Mouse (Mus musculus) T-cell, adult 2 months (primary cell): ENCODE results near the gene Cfap97d2.
A peak's percentile ranks its signal among the peaks of the same experiment; 100 is the strongest.

Source experiments
- DNase-seq: peaks from one replicate; pipeline ENCODE4 v3.0.0; 2022; ENCODE audit warnings: low spot score

Gene Cfap97d2

DNA sequence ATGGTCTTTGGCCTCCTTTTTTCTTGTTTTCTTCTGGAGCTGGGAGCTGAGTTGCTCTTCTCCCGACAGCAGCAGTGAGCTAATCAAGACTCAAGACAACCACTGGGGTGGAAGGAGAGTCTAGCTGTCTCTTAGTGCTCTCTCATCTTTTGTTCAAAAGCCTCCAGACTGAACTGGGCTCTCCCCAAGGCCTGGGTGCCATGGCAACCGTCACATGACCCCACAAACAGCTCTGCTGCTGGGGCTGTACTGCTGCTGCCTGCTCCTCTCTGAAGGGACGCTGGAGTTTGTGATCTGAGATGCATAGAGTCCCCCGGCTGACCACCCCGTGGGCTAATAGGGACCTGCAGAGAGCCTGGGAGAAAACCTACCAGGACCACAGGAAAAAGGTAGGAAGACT, at the start of gene Cfap97d2:
Gene Cfap97d2, plus strand, starts transcription at position 222 of the 400 bp plus-strand sequence.
- DNase-seq = peak; percentile 86

DNA sequence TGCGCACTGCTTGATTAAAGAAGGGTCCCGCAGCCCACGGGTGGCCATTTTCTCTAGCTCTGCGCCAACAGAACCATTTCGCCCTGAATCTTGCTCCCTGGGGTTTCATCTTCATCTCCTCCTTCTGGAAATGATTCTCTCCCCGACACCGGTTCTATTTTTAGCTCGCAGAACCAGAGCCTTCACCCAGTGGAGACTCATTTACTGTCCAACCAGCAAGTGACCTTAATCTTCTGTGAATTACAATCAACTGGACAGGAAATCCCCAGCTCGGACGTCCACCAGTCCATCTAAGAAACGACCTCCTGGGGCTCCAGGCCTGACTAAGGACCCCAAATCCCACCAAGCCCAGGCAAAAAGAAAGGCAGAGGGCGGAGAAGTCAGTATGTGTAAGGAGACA, 48.2 kb upstream of the Cfap97d2 start:
- no peak for DNase-seq

DNA sequence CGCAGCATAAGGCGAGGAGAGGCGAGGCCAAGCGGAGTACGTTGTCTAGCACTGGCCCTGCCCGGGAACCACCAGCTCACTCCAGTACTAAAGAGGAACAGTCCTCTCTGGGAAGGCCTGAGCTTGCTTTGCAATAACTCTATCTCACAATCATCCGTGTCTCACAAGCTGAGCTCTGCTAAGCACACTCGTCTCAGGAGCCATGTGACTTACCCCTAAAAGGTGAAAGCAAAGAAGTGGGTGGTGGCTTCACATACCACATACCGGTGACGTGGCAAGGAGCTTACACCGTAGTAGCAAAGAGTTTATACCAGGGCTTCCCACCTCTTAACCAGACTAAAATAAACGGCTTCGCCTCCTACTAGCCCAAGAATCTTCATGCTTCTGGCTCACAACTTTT, 45.4 kb upstream of the Cfap97d2 start:
- DNase-seq = peak; percentile 79

DNA sequence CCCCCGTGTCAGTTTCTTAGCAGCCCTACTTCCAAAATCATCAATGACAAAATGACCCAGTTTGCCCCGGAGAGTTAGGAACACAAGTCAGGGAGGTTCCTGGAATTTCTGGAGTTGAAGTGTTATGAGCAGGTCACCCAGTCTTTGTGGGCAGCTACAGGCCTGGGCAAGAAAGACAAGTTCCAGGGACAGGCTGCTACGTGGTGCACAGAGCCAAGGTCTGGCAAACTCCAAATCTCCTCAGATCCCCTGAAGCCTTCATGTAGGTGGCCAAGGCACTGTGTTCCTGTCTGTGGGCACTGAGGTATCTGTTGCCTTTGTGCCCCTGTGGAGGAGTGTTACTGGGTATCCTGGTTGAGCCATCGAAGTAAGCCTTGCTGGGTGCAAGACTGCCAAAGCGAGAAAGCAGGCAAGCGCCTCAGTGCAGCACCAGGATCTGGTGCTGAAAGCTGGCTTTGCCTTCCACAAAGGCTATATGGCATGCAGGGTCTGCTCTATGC, 40.9 kb upstream of the Cfap97d2 start:
- no peak for DNase-seq

DNA sequence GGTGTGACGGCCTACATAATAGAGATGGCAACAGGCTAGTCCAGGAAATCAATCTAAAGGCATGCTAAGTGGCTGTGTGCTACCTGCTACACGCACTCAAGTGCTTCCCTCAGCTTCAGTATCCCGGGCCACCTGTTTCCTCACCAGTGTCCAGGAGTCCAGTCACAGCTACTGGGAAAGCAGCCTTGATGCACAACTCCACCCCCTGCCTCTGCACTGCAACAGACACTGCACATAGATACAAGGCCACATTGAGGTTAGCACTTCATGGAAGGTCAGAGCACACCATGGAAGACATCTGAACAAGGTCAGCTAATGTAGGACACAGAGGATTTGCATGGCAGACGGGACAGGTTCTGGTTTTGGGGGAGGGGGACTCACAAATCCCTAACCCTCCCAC, 40.2 kb upstream of the Cfap97d2 start:
- no peak for DNase-seq

DNA sequence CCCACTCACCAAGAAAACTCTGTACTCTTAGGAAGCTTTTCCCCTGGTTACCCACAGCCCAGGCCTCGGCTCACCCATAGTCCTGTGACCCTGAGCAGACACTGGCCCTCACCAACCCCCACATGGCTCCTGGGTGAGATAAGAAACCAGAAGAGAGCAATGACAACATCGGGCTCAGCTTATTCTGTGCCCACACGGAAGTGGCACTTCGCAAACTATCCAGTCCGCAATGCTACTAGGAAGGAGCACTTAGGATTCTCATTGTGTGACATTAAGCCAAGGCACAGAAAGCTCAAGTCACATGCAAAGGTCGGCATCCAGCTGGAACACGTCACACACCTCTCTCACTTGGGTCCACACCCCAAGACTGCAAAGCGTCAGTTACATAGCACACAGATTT, 39.7 kb upstream of the Cfap97d2 start:
- DNase-seq = no peak

DNA sequence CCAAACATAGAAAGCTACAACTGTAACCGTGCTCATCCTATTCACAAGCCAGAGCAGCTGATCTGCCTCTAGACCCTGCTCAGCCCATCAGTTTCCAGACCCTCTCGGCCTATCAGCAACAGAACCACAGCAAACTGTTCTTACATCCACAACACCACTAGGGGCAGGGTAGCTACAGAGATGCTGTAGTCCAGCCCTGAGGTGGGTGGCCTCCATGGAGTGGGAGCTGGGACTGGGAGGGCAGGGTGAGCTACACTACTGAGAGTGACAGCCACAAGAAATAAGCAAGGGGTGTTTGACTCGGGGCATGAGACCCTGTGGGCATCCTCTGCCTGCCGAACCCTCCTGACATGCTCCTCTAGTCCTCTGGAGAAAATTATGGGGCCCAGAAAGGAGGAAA, 37.8 kb upstream of the Cfap97d2 start:
- peak; percentile 31 for DNase-seq

DNA sequence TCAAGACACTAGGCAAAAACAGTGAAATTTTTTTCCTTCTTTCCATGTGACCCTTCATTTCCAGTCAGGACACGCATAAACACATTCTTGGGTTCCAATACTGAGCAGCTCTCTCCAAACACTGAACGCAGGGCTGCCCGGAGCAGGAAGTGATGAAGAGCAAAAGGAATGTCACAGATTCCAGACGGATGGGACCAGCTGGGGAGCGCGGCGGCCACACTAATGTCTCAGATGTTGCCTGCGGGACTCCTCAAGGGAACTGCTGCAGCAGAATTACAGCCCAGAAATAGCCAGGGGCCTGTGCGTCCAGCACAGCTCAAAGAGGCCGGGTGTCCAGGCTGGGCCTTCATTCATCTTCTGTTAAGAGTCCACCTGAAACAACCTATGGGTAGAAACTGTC, 37.3 kb upstream of the Cfap97d2 start:
- no peak for DNase-seq

DNA sequence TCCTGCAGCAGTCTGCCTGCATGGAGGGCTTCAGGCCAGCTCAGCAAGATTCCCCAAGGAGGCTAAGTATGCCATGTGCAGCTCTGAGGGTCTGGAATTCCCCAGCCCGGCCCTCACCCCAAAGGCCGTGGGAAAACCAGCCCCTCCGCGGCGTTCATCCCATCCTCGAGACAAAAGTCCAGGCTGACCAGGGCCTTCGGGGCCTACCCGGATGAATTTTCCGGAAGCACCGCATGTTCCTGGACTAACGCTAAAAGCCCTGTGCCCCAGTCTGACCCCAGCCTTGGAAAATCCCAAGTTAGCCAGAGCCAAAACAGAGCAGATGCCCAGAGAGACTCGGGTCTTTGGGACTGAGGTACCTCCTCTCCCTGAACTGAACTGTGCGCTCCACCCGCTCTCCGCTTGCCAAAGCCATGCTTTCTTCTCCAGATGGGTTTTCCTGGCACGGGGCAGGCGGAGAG, 35.6 kb upstream of the Cfap97d2 start:
- no peak for DNase-seq

DNA sequence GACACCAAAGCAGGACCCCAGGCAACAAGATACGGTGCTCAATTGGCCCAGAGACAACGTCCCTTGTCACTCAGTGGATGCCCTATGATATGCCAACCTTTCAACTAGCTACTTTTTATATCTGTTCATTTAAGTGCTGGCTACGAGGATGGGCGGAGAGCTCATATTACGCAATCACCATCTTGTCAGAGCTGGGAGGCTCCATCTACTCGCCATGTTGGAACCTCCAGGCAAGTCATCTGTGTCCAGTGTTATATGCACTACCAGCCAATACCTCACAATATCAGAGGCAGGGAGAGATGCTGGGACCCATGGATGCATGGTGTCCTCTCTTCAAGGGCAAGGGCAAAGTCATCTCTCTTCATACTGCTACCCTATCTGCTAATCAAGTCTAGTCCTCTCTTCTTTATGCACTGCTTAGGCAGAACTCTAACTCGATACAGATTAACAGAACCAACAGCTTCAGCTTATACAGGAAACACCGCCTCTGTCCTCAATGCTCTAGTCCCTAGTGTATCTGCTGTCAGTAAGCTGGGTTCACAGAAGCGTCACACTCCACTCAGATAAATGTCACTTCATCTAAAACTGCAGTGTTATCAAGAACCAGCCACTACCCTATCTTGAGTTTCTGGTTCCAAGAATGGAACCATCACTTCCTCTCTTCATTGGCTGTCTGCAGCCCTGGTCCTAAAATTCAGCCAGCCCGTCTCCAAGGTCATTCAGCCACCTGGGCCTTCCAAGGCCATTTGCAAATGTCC, 34.3 kb upstream of the Cfap97d2 start:
- DNase-seq = no peak

DNA sequence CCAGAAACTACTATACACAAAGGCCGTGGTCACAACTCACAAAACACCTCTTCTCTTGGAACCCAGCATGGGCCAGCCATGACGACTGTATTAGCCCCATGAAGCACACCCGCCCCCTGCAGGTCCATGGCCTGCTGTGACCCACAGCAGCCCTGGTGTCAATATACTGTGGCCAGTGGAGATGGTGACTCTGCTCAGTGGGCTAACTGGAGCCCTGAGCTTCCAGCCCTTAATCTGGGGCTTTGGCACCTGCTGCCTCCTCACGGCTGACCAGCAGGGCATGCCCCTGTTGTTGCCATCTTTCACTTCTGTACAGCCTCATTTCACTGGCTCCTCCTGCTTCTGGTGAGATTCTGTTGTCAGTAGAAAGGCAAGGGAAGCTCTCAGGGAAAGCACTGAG, 32.5 kb upstream of the Cfap97d2 start:
- DNase-seq = no peak

DNA sequence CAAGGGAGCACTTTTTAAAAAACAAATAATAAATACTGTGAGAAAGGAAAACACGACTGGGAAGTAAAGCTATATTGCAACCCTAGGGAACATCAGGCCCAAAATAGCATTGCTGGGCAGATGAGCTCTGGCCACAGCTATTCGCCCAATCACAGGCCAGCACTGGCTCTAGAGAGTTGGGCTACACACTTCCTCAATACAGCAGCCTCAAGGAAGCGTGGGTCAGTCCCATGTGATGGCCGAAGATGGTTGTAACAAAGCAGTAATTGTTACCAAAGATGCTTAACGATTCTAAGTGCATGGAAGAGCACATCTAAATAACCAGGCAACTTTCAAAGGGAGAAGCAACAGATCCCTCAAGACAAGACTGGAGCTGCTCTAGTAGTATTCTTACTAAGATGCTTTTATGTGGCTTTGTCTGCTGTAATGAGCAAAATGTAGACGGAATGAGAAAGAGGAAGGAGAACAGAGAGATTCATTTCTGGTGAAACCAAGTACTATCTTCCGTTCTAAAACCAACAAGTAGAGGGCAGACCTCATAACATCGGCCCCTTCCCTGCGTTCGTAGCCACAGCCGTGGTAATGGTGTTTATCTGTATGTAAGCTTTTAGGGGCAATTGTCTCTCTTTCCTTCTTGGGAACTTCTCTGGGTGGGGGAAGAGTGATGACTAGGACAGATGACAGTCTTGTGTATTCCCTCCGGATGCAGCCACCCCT, 31.2 kb upstream of the Cfap97d2 start:
- DNase-seq = peak; percentile 70

DNA sequence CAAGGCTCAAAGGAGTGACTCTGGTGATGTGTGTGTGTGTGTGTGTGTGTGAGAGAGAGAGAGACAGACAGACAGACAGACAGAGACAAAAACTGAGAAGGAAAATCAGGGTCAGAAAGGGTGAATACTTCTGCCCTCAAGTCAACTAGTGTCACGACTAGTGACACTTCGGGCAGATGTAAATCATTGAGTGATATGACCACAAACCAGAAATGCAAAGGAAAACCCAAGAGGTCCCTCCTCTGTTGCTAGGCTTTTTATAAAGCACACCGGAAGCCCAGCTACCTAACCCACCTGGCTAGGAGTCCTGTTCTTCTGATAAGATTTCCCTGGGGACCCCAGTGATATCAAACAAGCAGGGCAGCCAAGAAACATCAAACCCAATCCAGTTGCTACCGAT, 30.6 kb upstream of the Cfap97d2 start:
- peak; percentile 44 for DNase-seq

DNA sequence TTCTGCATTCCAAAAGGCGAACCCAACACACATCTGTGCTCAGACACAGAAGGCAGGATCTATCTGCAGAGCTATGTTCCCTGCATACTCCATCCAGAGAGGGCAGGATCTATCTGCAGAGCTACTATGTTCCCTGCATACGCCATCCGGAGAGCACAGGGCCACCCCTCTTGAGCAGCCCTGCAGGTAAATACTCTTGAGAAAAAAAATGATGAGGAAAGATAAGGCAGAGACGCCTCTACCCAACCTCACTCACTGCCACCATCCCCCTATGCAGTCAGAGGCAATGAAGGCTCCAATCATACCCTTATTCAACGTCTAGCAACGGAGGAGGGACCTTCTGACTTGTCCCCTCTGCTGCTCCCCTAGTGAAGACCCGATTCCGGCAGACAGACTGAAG, 30.2 kb upstream of the Cfap97d2 start:
- peak; percentile 34 for DNase-seq

DNA sequence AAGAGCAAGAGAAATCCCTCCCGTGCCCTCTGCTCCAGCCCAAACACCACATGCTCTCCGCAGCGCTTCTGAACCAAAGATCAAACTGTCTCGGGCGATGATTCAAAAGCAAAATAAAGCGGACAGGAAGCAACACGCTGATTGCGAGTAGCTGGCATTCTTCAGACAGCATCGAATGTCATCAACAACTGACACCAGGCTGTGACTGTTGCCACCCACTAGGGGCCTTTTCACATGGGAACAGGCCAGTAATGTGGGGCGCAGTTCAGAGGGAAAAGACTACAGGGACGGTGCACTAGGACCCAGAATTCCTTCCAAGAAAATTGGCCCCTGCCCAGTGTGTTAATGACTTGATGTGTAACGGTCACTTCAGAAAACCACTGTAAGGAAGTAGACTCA, 29.4 kb upstream of the Cfap97d2 start:
- DNase-seq = peak; percentile 84

DNA sequence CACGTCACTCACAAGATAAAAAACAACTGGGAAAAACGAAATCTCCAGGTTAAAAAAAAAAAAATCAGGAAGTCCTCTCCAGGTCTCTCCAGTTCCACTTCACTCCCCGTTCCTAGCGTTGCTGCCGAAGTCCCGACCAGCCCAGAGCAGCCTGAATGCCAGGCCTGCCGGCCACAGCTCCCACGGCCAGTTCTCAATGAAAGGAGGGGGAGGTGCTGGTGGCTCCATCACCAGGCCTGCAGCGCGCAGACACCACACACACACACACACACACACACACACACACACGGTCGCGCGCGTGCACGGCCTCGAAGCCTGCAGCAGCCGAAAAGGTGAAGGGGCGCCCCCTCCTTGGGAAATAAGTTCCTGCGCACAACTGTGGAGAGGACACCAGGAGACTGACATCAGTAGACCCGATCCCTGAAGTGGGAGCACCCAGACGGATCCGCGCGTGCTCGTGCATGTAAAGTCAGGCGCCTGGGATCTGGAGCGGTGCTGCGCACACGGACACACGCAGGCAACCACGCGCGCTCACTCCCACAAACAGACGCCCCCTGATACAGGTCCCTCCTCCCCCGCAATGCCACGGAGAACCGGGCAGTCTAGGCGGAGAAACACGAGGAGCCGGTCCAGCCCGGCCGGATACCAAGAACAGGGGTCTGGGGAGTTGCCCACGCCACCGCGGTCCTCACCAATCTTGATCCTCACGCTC, 28.8 kb upstream of the Cfap97d2 start:
- DNase-seq = peak; percentile 81

DNA sequence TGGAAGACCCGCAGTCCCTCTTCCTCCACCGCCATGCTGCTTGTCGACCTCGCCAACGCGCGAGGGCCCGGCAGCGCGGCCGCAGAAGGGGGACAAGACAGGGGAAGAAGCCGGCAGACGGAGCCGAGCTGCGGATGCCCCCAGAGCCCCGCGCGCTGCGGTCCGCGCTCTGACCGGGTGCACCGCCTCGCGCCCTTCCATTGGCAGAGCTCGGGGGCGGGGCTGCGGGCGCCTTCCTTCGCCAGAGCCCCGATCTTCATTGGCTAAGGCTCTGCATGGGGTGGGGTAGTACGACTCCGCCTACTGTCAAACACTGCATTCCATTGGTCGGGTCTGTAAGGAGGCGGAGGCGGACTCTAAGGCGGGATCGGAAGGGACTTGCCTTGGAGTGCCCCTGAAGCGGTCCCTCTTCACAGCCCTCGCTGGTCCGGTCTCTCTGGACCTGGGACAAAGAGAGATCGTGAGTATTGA, 28.2 kb upstream of the Cfap97d2 start, which contains the start of gene Rasa3:
Gene Rasa3, minus strand, starts transcription at position 191 of the 471 bp plus-strand sequence.
- peak; percentile 97 for DNase-seq

DNA sequence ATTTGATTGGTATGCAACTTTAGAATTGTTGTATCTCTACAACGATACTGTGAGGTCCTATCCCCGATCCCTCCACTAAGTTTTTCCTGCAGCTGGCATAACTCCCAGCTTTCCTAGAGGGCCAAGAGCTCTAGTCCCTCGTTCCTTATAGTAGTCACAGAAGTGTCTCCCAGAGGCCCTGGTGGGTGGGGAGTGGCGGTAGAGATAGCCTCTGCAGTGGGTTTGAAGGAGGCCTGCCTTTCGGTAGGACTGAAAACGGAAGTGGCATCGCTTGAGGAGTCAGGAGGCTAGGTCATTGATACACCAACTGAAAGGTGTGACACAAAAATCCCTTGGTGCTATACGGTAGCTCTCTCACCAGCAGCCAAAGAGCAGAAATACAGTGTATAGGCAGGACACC, 27.5 kb upstream of the Cfap97d2 start:
- no peak for DNase-seq

DNA sequence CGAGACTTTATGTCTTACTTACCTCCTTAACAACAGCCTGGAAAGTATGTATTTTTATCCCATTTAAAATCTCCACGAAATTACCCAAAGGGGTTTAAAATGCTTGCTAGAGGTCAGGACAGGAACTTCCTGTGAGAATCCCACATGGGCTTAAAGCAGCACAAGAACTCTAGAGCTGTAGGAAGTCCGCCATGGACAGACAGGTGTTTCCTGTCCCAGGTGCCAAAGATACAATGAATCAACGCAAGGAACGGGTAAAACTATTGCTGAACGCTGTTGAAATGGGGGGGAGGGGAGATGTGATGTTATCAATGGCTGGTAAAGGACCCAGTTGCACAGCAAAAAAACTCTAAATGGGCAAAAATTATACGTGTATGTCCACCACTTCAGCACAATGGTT, 21.6 kb upstream of the Cfap97d2 start:
- no peak for DNase-seq

DNA sequence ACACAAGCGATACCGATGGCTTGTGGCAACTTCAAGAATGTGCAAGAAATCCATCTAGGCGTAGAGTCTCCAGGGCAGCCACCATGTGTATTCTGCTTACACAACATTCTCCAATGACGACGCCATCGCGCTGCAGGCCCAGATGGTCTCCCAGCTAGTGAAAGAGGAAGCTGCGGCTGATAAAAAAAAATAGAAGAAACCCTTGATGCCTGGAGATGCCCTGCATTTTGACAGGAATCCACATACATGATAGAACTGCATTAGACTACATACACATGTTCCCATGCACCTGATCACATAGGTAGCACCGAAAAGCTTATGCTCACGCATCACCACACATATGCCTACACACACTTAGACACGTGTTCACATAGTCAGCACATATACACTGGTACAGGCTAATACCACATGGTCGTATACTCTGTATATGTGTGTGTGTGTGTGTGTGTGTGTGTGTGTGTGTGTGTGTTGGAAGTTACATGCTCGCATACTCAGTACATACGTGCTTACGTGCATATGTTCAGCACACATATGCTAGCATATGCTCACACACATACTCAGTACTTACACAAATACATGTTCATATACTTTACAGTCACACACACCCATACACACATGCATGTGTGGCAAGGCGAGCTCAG, 19.9 kb upstream of the Cfap97d2 start:
- DNase-seq = peak; percentile 72

DNA sequence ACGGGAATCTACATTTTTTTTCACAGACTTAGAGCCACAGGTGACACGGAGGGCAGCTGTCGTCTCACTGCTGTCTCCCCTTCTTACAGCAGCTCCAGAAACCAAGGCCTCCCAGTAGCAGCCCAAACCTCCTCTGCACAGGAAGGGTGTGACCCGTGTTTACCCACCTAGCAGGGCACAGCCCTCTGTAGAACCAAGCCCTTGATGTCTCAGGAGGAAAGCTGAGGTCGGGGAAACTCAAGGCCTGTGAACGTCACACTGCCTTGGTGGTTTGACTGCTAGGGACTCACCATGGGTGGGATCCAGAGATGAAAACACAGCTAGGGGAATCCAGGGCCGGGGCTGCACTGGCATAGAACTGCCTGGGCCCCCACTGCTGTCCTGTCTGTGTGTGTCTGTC, 19.3 kb upstream of the Cfap97d2 start:
- peak; percentile 96 for DNase-seq

DNA sequence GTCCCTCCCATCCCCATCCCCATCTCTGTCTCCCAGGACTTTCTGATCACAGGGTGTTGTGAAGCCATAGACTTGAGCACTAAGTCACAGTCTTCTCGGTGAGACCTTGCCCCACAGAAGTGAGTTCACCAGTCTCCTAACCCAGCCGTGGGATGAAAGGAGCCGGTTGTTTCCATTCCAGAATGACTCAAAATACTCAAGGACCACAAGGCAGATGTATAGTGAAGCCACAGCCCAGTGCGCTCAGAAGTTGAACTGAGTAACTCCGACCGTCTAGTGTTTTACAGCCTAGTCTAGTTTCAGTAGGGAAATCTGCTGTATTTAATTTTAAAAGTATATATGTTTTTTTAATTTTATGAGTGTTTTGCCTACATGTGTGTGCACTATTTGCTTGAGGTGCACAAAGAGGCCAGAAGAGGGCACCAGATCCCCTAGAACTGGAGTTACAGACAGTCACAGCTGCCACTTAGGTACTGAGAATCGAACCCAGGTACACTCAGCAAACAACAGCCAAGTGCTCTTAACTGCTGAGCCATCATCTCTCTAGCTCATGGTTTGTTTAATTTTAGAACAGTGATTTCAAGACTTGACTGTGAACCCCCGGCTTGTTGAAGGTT, 18.5 kb upstream of the Cfap97d2 start:
- DNase-seq = no peak
